Comparison of ENCODE assay signal across 8 mouse cellular contexts in the genomic region with DNA sequence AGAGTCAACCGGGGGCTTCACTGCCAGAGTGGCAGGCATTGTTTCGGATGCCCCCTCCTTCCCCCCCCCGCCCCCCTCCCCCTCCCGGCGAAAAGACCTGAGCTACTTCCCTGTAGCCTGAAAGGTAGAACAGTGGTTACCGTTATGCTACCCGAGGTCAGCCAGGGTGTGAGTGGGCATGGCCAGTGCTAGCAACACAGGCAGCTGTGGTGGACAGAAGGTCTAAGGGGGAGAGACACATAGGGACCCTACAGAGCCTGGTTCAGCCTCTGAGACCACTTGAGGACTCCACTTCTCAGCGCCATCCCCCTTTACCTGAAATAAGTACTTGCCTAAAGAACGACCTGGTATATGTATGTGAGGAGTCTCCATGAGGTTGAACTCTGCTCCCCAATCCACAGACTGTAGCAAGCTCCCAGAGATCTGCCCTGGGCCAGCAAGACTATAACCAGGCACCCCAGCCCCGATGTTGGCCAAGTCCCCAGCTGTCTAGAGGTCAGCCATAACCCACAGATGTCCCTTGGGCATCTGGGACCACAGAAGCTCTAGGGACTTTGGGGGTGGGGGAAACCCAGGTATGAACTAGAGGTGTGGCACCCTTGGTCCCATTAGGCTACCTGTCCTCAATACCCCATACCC.
A peak's percentile ranks its signal among the peaks of the same experiment; 100 is the strongest.
DNase-seq lines count a peak whose midpoint lies in the region; ATAC-seq lines count a peak whose summit lies in the region.

No protein-coding gene starts in this region.

- WGBS in lung, embryonic 15.5 days: 32% methylated on average over 8 of the region's 10 CpGs
- 24% methylated on average over 10 of the region's 10 CpGs for WGBS in forebrain, embryonic 14.5 days
- whole genome bisulfite sequencing in limb, embryonic 15.5 days: 28% methylated on average over 8 of the region's 10 CpGs

- peak overlapping the region; percentile 88 for H3K9ac ChIP-seq in lung, embryonic 15.5 days
- peak overlapping the region; percentile 59 for H3K9ac ChIP-seq in forebrain, embryonic 14.5 days (ENCODE audit: low read length)
- peak overlapping the region; percentile 72 for H3K9ac ChIP-seq in limb, embryonic 15.5 days

- H3K4me3 ChIP-seq in lung, embryonic 15.5 days: peak overlapping the region; percentile 51
- peak overlapping the region; percentile 28 for H3K4me3 ChIP-seq in forebrain, embryonic 14.5 days (ENCODE audit: low read depth, low read length)
- H3K4me3 ChIP-seq in limb, embryonic 15.5 days: peak overlapping the region; percentile 53

- no peaks in the 10 kb centered on the region for H3K36me3 ChIP-seq in lung, embryonic 15.5 days
- no peaks in the 10 kb centered on the region for H3K36me3 ChIP-seq in forebrain, embryonic 14.5 days (ENCODE audit: control insufficient read depth, insufficient read depth, low read length)
- 0 out of 2 replicates have a peak, but pooled peaks cover 3% of the 10 kb centered on the region for H3K36me3 ChIP-seq in limb, embryonic 15.5 days
- H3K36me3 ChIP-seq in splenic B cell, adult 2 months (ENCODE audit: control insufficient read depth, insufficient read depth, low read length, poor library complexity, severe bottlenecking): no peaks in the 10 kb centered on the region

- DNase-seq in lung, postnatal 25 days (ENCODE audit: low spot score): no peak
- no peak for DNase-seq in forebrain, embryonic 14.5 days (ENCODE audit: low spot score)
- DNase-seq in splenic B cell, adult 2 months (ENCODE audit: low read depth, low spot score): peak; percentile 30
- no peak for DNase-seq in layer of hippocampus, postnatal 36 days
- DNase-seq in right cerebral cortex, postnatal 4 days: no peak

- peak overlapping the region; percentile 79 for H3K27ac ChIP-seq in lung, embryonic 15.5 days
- peak overlapping the region; percentile 67; the same call in 1 of the 2 replicates for H3K27ac ChIP-seq in forebrain, embryonic 14.5 days (ENCODE audit: low read depth, low read length)
- H3K27ac ChIP-seq in limb, embryonic 15.5 days: peak overlapping the region; percentile 93

- H3K4me1 ChIP-seq in lung, embryonic 15.5 days: peaks cover 29% of the 10 kb centered on the region
- H3K4me1 ChIP-seq in forebrain, embryonic 14.5 days (ENCODE audit: control insufficient read depth, insufficient read depth, low read length): peaks cover 23% of the 10 kb centered on the region
- H3K4me1 ChIP-seq in limb, embryonic 15.5 days: peaks cover 41% of the 10 kb centered on the region

- H3K4me2 ChIP-seq in lung, embryonic 15.5 days: peak overlapping the region; percentile 87
- peak overlapping the region; percentile 53 for H3K4me2 ChIP-seq in forebrain, embryonic 14.5 days (ENCODE audit: low read length)
- H3K4me2 ChIP-seq in limb, embryonic 15.5 days: peak overlapping the region; percentile 68

- no peaks in the 10 kb centered on the region for H3K27me3 ChIP-seq in lung, embryonic 15.5 days
- 0 out of 2 replicates have a peak, but pooled peaks cover 4% of the 10 kb centered on the region for H3K27me3 ChIP-seq in forebrain, embryonic 14.5 days (replicated peaks; ENCODE audit: control insufficient read depth, insufficient read depth, low read length)
- H3K27me3 ChIP-seq in limb, embryonic 15.5 days: no peaks in the 10 kb centered on the region
- no peaks in the 10 kb centered on the region for H3K27me3 ChIP-seq in splenic B cell, adult 2 months (ENCODE audit: control insufficient read depth, insufficient read depth, low read length, poor library complexity, severe bottlenecking)

- ATAC-seq in lung, embryonic 15.5 days (ENCODE audit: borderline replicate concordance, extremely low read depth, low FRiP score, low TSS enrichment): peak; percentile 62
- ATAC-seq in forebrain, embryonic 14.5 days: 0 out of 2 replicates have a peak, but pooled peaks have one; percentile 12
- peak; percentile 56 for ATAC-seq in limb, embryonic 15.5 days (ENCODE audit: insufficient number of reproducible peaks, low FRiP score, low TSS enrichment, low read depth)
- ATAC-seq in frontal cortex, adult (ENCODE audit: low TSS enrichment): no peak

- H3K9me3 ChIP-seq in lung, embryonic 15.5 days: no peaks in the 10 kb centered on the region
- H3K9me3 ChIP-seq in forebrain, embryonic 14.5 days (replicated peaks; ENCODE audit: control insufficient read depth, low read length): no peaks in the 10 kb centered on the region
- no peaks in the 10 kb centered on the region for H3K9me3 ChIP-seq in limb, embryonic 15.5 days
